12 mouse cellular contexts compared by ENCODE assay signal in the genomic region with DNA sequence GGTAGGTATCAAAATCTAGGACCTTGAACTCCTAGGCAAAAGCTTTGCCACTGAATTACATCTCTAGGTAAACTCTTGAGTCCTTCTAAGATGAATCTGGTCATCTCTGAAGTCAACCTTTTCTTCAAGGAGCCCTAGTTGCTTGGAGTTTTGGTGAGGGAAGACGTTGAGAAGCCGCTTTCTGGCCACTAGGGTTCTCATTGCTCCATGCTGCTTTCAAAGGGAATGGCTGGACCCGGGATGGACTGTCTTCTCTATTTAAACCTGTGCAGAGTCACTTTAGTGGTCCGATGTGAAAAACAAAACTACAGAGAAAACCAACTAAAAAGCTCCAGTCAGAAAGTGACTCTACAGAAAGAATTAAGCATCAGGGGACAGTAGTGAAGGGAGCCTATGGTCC. TPM values are rescaled to one million over a fixed set of nuclear protein-coding genes. Genes with fewer than 3 reads are reported as not detected.
DNase-seq lines count a peak whose midpoint lies in the region; ATAC-seq lines count a peak whose summit lies in the region.
"Had no signal": no experiment of that assay in that cellular context is flagged by ENCODE, and none has a peak within 500 bp of the region (broad histone marks: within the 10 kb centered on the region; RNA-seq: fewer than 3 reads in every experiment).

No protein-coding gene starts in this region.

- H3K9me3 ChIP-seq in embryonic facial prominence, embryonic 14.5 days (ENCODE audit: control insufficient read depth, low read length), result no peaks in the 10 kb centered on the region
- no peaks in the 10 kb centered on the region for H3K9me3 ChIP-seq in embryonic facial prominence, embryonic 10.5 days
- no peaks in the 10 kb centered on the region for H3K9me3 ChIP-seq in kidney, embryonic 14.5 days (ENCODE audit: control insufficient read depth, low read length)
- H3K9me3 ChIP-seq: liver, embryonic 13.5 days had no signal

- no peak overlapping the region for H3K9ac ChIP-seq in embryonic facial prominence, embryonic 14.5 days (ENCODE audit: low read depth, low read length)
- H3K9ac ChIP-seq in kidney, embryonic 14.5 days (ENCODE audit: low read depth, low read length), result no peak overlapping the region
- H3K9ac ChIP-seq: liver, embryonic 13.5 days had no signal

- no peak overlapping the region for H3K4me3 ChIP-seq in embryonic facial prominence, embryonic 14.5 days (ENCODE audit: low read depth, low read length)
- H3K4me3 ChIP-seq in embryonic facial prominence, embryonic 10.5 days, result no peak overlapping the region
- no peak overlapping the region for H3K4me3 ChIP-seq in kidney, embryonic 14.5 days (ENCODE audit: low read length)
- H3K4me3 ChIP-seq: liver, embryonic 13.5 days had no signal

- H3K27ac ChIP-seq in embryonic facial prominence, embryonic 14.5 days (replicated peaks; ENCODE audit: low read depth, low read length), result no peak overlapping the region
- no peak overlapping the region for H3K27ac ChIP-seq in embryonic facial prominence, embryonic 10.5 days (replicated peaks)
- H3K27ac ChIP-seq in kidney, embryonic 14.5 days (ENCODE audit: low read depth, low read length), result no peak overlapping the region
- H3K27ac ChIP-seq: liver, embryonic 13.5 days had no signal

- peak; percentile 28 for DNase-seq in embryonic facial prominence, embryonic 14.5 days (ENCODE audit: low spot score)
- DNase-seq in embryonic facial prominence, embryonic 10.5 days (ENCODE audit: low spot score), result no peak
- peak; percentile 19 to 21 for DNase-seq in kidney, postnatal 4 days
- DNase-seq in 416B (ENCODE audit: low read depth) (peak; percentile 60), MN1 (ENCODE audit: low spot score) (no peak)
- peak; percentile 16 for DNase-seq in brain, adult 2 months (ENCODE audit: low read depth, low spot score)
- no peak for DNase-seq in cerebellum, adult 11-12 months
- DNase-seq: liver, embryonic 13.5 days; thymus, adult 2 months had no signal

- no peaks in the 10 kb centered on the region for H3K36me3 ChIP-seq in embryonic facial prominence, embryonic 14.5 days (ENCODE audit: control insufficient read depth, insufficient read depth, low read length)
- H3K36me3 ChIP-seq in embryonic facial prominence, embryonic 10.5 days (replicated peaks), result no peaks in the 10 kb centered on the region
- H3K36me3 ChIP-seq in kidney, embryonic 14.5 days (ENCODE audit: control insufficient read depth, insufficient read depth, low read length), result no peaks in the 10 kb centered on the region
- H3K36me3 ChIP-seq: liver, embryonic 13.5 days had no signal

- H3K4me1 ChIP-seq in embryonic facial prominence, embryonic 14.5 days (ENCODE audit: control insufficient read depth, insufficient read depth, low read length), result no peaks in the 10 kb centered on the region
- no peaks in the 10 kb centered on the region for H3K4me1 ChIP-seq in embryonic facial prominence, embryonic 10.5 days
- H3K4me1 ChIP-seq in kidney, embryonic 14.5 days (ENCODE audit: control insufficient read depth, insufficient read depth, low read length), result no peaks in the 10 kb centered on the region

- no peak overlapping the region for H3K4me2 ChIP-seq in embryonic facial prominence, embryonic 14.5 days (ENCODE audit: low read depth, low read length)
- no peak overlapping the region for H3K4me2 ChIP-seq in kidney, embryonic 14.5 days (replicated peaks; ENCODE audit: low read depth, low read length)
- H3K4me2 ChIP-seq: liver, embryonic 13.5 days had no signal

- no peaks in the 10 kb centered on the region for H3K27me3 ChIP-seq in embryonic facial prominence, embryonic 14.5 days (replicated peaks; ENCODE audit: control insufficient read depth, insufficient read depth, low read length)
- H3K27me3 ChIP-seq in embryonic facial prominence, embryonic 10.5 days (replicated peaks; ENCODE audit: low read depth, poor library complexity, severe bottlenecking), result no peaks in the 10 kb centered on the region
- no peaks in the 10 kb centered on the region for H3K27me3 ChIP-seq in kidney, embryonic 14.5 days (ENCODE audit: control insufficient read depth, insufficient read depth, low read length)

- WGBS in embryonic facial prominence, embryonic 14.5 days, result 46% methylated on average over 4 of the region's 4 CpGs
- 53% methylated on average over 4 of the region's 4 CpGs for whole genome bisulfite sequencing in embryonic facial prominence, embryonic 10.5 days
- 47% methylated on average over 4 of the region's 4 CpGs for WGBS in kidney, embryonic 14.5 days

- no peak for ATAC-seq in embryonic facial prominence, embryonic 14.5 days (ENCODE audit: low read depth)
- ATAC-seq in kidney, embryonic 14.5 days (ENCODE audit: low FRiP score, low TSS enrichment), result no peak
- ATAC-seq: inflammation-experienced regulatory T-cells, adult 6 months had no signal

RNA-seq across cellular contexts. Expression of gene Gm10198, which starts 18.4 kb away (rescaled TPM):
- polyA plus RNA-seq in embryonic facial prominence, embryonic 14.5 days (2014; fragmentation: Nextera tagmentation; extraction: Ambion mirVana), result not detected in 2 replicates
- not detected in 2 replicates for polyA plus RNA-seq in embryonic facial prominence, embryonic 10.5 days (2016; fragmentation: Nextera tagmentation; extraction: Ambion mirVana)
- not detected in 2 replicates for polyA plus RNA-seq in kidney, embryonic 14.5 days (2014; fragmentation: Nextera tagmentation; extraction: Ambion mirVana)
- polyA plus RNA-seq: inflammation-experienced regulatory T-cells, adult 6 months; liver, embryonic 13.5 days; neural tube, embryonic 11.5 days; thymus, adult 2 months had no signal

RNA-seq across cellular contexts. Expression of gene Gm49496, which starts 24.4 kb away (rescaled TPM):
- polyA plus RNA-seq in embryonic facial prominence, embryonic 14.5 days (2014; fragmentation: Nextera tagmentation; extraction: Ambion mirVana), result not detected in 2 replicates
- not detected in 2 replicates for polyA plus RNA-seq in embryonic facial prominence, embryonic 10.5 days (2016; fragmentation: Nextera tagmentation; extraction: Ambion mirVana)
- not detected in 2 replicates for polyA plus RNA-seq in kidney, embryonic 14.5 days (2014; fragmentation: Nextera tagmentation; extraction: Ambion mirVana)
- polyA plus RNA-seq: inflammation-experienced regulatory T-cells, adult 6 months; liver, embryonic 13.5 days; neural tube, embryonic 11.5 days; thymus, adult 2 months had no signal

Comparison
In these comparisons a context has a peak if more than half of its experiments do, and no peak if none do; other contexts are left out.
1. DNase-seq: peak in embryonic facial prominence, embryonic 14.5 days (single experiment), kidney, postnatal 4 days (2 of 2), 416B (single experiment) and brain, adult 2 months (single experiment); none in embryonic facial prominence, embryonic 10.5 days (single experiment), MN1 (single experiment) and cerebellum, adult 11-12 months (single experiment).